Mouse (Mus musculus) liver, embryonic 18 days (tissue): ENCODE measurements around the gene Olfr1258. TPM values are rescaled to one million over a fixed set of nuclear protein-coding genes. Genes with fewer than 3 reads are reported as not detected.

ENCODE experiments used
- polyA plus RNA-seq: library from polyadenylated mRNA; depleted of rRNA; stranded (reverse); fragments of >200 nt; gene quantifications from 2 replicates; pipeline ENCODE4 v1.2.3, GENCODE M21; 2012; rRNA removed

The Olfr1258 gene
- not detected in 2 replicates for polyA plus RNA-seq

DNA sequence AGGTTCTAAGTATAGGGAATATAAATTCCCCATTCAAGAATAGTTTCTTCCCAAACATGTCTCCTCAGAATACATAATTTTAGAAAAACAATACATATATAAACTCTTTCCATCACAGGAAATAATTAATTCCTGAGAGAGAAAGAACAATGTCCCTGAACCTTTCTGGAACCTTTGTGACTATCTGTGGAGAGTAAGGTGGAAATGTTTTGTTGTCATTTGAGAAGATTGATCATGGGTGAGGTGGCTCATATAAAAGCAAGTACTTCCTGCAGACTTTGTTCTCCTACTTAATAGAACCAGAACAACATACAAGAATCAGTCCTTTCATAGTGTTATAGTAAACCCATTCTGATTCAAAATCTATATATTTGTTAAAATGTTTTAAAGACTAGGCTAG lies at the start of gene Olfr1258:
Olfr1258 (plus strand) TSS at position 301 of the 400 bp plus-strand sequence.

DNA sequence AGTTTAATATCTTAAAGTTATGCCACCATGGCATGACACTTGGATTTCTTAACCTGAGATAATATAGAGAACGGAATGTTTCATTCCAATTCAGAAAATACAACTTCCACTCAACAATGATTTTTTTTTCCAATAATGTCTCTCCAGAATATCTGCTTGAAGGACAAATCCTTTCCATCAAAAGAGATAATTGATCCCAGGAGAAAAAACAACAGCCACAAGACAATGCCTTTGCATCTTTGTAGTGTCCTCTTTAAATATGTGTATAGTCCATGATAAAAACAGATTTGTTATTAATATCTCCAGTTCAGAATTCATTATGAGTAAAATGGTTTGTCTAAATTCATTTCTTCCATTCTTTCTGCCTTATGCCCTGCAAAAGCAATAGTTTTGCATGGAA lies 49.0 kb upstream of the Olfr1258 start, which contains the start of gene Olfr1257:
Olfr1257 (plus strand) TSS at position 301 of the 400 bp plus-strand sequence.

DNA sequence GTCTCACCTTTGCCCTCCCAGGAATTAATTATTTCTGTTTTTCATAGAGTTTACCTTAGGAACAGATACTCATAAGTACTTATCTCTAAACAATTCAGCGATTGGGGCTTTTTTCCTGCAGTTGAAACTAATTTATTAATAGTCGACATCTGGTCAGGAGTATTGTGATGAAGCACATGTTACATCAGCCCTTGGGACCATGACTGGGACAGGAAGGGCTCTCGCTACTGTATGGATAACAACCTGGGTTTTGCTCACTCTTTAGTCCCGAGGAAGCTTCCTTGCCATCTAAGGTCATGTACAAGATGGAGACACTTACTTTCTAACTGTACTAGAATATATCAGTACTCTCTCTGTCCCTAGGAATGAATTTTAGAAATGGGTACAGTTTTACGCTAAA lies 21.5 kb downstream of the Olfr1258 start, which contains the start of gene Olfr1259:
Olfr1259 (minus strand) TSS at position 101 of the 400 bp plus-strand sequence.

DNA sequence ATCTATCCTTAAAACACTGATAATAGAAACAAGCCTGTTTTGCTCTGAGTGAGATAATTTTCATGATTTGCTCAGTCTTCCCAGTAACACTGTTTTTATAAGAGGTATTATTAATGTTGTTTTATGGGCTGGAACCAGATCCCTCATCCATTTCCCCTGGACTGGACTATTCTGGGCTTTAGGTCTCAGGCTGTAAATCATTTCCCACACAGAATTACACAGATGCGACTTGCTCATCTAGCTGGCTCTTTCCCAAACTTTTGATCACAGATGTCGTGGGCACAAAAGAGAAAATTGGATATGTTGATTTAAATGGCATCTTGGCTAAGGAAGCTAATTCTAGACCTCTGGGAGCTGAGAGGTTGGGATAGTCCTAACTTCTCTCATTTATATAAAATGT lies 47.1 kb downstream of the Olfr1258 start, which contains the start of gene Olfr1260:
Olfr1260 (plus strand) TSS at position 157 of the 400 bp plus-strand sequence.

Other genes with a start within 250 kb of the Olfr1258 start
- gene Olfr1252, start 202.3 kb upstream of the Olfr1258 start, polyA plus RNA-seq, result not detected in 2 replicates
- not detected in 2 replicates for gene Olfr1253, start 170.2 kb upstream of the Olfr1258 start, polyA plus RNA-seq
- not detected in 2 replicates for gene Olfr1254, start 133.7 kb upstream of the Olfr1258 start, polyA plus RNA-seq
- gene Olfr1255, start 115.3 kb upstream of the Olfr1258 start, polyA plus RNA-seq, result not detected in 2 replicates
- gene Olfr1256, start 85.8 kb upstream of the Olfr1258 start, polyA plus RNA-seq, result not detected in 2 replicates
- gene Olfr48, start 79.1 kb upstream of the Olfr1258 start, polyA plus RNA-seq, result not detected in 2 replicates
- gene Olfr1257, start 48.9 kb upstream of the Olfr1258 start, polyA plus RNA-seq, result not detected in 2 replicates
- not detected in 2 replicates for gene Olfr1259, start 21.4 kb downstream of the Olfr1258 start, polyA plus RNA-seq
- not detected in 2 replicates for gene Olfr1260, start 47.0 kb downstream of the Olfr1258 start, polyA plus RNA-seq
- not detected in 2 replicates for gene Olfr1261, start 63.9 kb downstream of the Olfr1258 start, polyA plus RNA-seq
- not detected in 2 replicates for gene Olfr1262, start 72.8 kb downstream of the Olfr1258 start, polyA plus RNA-seq
- gene Olfr1263, start 84.8 kb downstream of the Olfr1258 start, polyA plus RNA-seq, result not detected in 2 replicates
- gene Olfr1264, start 98.3 kb downstream of the Olfr1258 start, polyA plus RNA-seq, result not detected in 2 replicates
- gene Olfr1265, start 108.0 kb downstream of the Olfr1258 start, polyA plus RNA-seq, result not detected in 2 replicates
- not detected in 2 replicates for gene Olfr140, start 136.3 kb downstream of the Olfr1258 start, polyA plus RNA-seq
- not detected in 2 replicates for gene Olfr1269, start 194.1 kb downstream of the Olfr1258 start, polyA plus RNA-seq
- not detected in 2 replicates for gene Olfr32, start 215.0 kb downstream of the Olfr1258 start, polyA plus RNA-seq
- not detected in 2 replicates for gene Olfr1270, start 225.8 kb downstream of the Olfr1258 start, polyA plus RNA-seq